Mouse (Mus musculus): ENCODE data around the gene Tmem178. TPM values are rescaled to one million over a fixed set of nuclear protein-coding genes. Genes with fewer than 3 reads are reported as not detected.

Gene Tmem178
- total and polyA plus RNA-seq, 2 experiments from 2014 or later: 20.1 to 26.5 TPM

DNA sequence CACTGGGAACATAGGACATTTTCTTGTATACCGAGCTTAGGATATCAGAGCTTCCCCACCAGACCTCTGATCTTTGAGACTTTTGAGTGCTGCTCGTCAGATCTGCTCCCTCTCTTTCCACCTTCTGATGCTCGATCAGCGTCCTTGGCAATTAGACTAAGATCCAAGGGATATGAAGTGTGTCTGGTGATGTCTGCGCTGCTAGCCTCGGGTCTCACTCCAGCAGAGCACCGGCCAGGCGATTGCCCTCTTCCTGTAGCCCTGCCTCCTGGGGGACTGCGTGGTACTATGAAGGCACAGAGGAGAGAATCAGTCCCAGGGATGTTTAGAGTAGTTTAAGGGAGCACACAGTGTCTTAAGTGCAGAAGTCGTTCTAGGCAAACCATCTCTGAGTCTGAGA lies 38.5 kb downstream of the Tmem178 start:
- Histone ChIP-seq H3K36me3 (ENCODE audit: insufficient read depth, low read length) (no peaks in the 10 kb centered on the region), H3K9me3 (ENCODE audit: low read length) (no peaks in the 10 kb centered on the region), H3K9ac (replicated peaks; ENCODE audit: low read length, poor library complexity, severe bottlenecking) (0 out of 2 replicates have a peak overlapping the region, but pooled peaks have one; percentile 29), H3K27ac (ENCODE audit: low read depth, low read length) (no peak overlapping the region), H3K4me3 (ENCODE audit: low read depth, low read length) (no peak overlapping the region), H3K4me2 (ENCODE audit: low read depth, low read length, poor library complexity, severe bottlenecking) (no peak overlapping the region), H3K27me3 (ENCODE audit: insufficient read depth, low read length) (no peaks in the 10 kb centered on the region), H3K4me1 (ENCODE audit: insufficient read depth, low read length) (no peaks in the 10 kb centered on the region)
- WGBS: 70% methylated on average over 10 of the region's 10 CpGs
- no peak for DNase-seq (ENCODE audit: low spot score)
- no peak for ATAC-seq (ENCODE audit: low FRiP score)
- TF ChIP-seq CTCF (IDR thresholded peaks at IDR 0.05): no peak

DNA sequence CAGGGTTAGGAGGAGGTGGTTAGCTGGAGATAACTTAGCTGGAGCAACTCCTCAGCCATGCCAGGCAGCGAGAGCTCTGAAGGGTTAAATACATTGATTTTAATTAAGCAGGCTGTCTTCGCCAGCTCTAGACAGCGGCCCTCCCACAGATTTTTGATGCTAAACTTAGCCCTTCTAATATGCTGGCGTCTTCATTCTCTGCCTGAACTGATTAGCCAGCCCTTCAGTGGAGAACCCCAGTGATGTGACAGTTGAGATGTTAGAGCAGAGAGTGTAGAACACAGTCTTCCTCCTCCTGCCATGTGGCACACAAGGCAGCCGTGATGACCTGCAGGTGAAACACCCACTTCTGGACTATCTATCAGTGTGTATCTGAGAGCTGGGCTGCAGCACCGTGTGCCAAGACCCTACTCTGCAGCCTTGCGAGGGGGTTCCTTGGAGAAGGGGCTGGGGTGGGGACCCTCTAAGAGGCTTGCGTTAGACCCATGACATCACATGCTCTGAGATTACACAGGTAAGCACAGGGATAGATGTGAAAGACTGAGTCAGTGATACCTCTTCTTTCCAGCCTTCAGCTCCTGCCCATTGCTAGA lies 47.2 kb downstream of the Tmem178 start:
- ATAC-seq (ENCODE audit: low FRiP score): no peak
- DNase-seq (ENCODE audit: low spot score): no peak
- 65% methylated on average over 8 of the region's 8 CpGs for WGBS
- Histone ChIP-seq H3K4me1 (ENCODE audit: insufficient read depth, low read length) (no peaks in the 10 kb centered on the region), H3K27ac (ENCODE audit: low read depth, low read length) (no peak overlapping the region), H3K27me3 (ENCODE audit: insufficient read depth, low read length) (no peaks in the 10 kb centered on the region), H3K9ac (replicated peaks; ENCODE audit: low read length, poor library complexity, severe bottlenecking) (no peak overlapping the region), H3K36me3 (ENCODE audit: insufficient read depth, low read length) (no peaks in the 10 kb centered on the region), H3K4me3 (ENCODE audit: low read depth, low read length) (no peak overlapping the region), H3K9me3 (ENCODE audit: low read length) (no peaks in the 10 kb centered on the region), H3K4me2 (ENCODE audit: low read depth, low read length, poor library complexity, severe bottlenecking) (no peak overlapping the region)
- TF ChIP-seq CTCF (IDR thresholded peaks at IDR 0.05): no peak

- no peak for ATAC-seq (ENCODE audit: low FRiP score)
These were observed 52.8 kb downstream of the Tmem178 start for GRCm38 (mm10) chr17:80997226-80997625.

DNA sequence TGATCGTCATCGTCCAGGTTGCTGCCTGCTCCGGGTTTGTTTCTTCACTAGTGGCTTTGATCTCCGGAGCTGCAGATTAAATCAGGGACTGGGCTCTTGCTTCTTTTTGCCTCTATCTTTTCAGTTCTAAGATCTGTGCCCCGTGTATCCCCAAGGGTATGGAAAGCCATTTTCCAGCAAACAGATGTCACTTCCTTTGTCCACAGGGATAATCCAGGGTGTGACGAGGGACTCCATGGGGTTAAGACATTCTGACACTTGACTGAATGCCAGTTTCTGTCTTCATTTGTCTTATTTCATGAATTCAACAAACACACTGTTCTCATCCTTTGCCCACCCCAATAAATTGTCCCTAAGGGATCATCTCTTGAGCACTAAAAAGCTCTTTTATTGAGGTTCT lies 54.5 kb downstream of the Tmem178 start:
- no peaks in the 10 kb centered on the region for H3K36me3 ChIP-seq (ENCODE audit: insufficient read depth, low read length)
- ATAC-seq (ENCODE audit: low FRiP score): no peak
- WGBS: 12% methylated on average over 6 of the region's 6 CpGs

More at GRCm38 (mm10) chr17:80997226-80997625, 52.8 kb downstream of the Tmem178 start:
- H3K27me3 ChIP-seq (ENCODE audit: insufficient read depth, low read length): no peaks in the 10 kb centered on the region
- no peak for TF ChIP-seq CTCF (IDR thresholded peaks at IDR 0.05)
- WGBS: 79% methylated on average over 2 of the region's 2 CpGs
- H3K4me3 ChIP-seq (ENCODE audit: low read depth, low read length): no peak overlapping the region
- H3K4me2 ChIP-seq (ENCODE audit: low read depth, low read length, poor library complexity, severe bottlenecking): no peak overlapping the region
- H3K9ac ChIP-seq (replicated peaks; ENCODE audit: low read length, poor library complexity, severe bottlenecking): no peak overlapping the region
- no peak overlapping the region for H3K27ac ChIP-seq (ENCODE audit: low read depth, low read length)
- H3K4me1 ChIP-seq (ENCODE audit: insufficient read depth, low read length): no peaks in the 10 kb centered on the region
- H3K9me3 ChIP-seq (ENCODE audit: low read length): no peaks in the 10 kb centered on the region
- DNase-seq (ENCODE audit: low spot score): no peak
- H3K36me3 ChIP-seq (ENCODE audit: insufficient read depth, low read length): no peaks in the 10 kb centered on the region

GRCm38 (mm10) chr17:81001010-81001409 lies 56.6 kb downstream of the Tmem178 start:
- TF ChIP-seq CTCF (IDR thresholded peaks at IDR 0.05): no peak
- Histone ChIP-seq H3K9ac (replicated peaks; ENCODE audit: low read length, poor library complexity, severe bottlenecking) (no peak overlapping the region), H3K4me2 (ENCODE audit: low read depth, low read length, poor library complexity, severe bottlenecking) (no peak overlapping the region), H3K4me3 (ENCODE audit: low read depth, low read length) (no peak overlapping the region), H3K4me1 (ENCODE audit: insufficient read depth, low read length) (no peaks in the 10 kb centered on the region), H3K9me3 (ENCODE audit: low read length) (no peaks in the 10 kb centered on the region), H3K27ac (ENCODE audit: low read depth, low read length) (no peak overlapping the region), H3K36me3 (ENCODE audit: insufficient read depth, low read length) (no peaks in the 10 kb centered on the region), H3K27me3 (ENCODE audit: insufficient read depth, low read length) (no peaks in the 10 kb centered on the region)
- ATAC-seq (ENCODE audit: low FRiP score): no peak
- WGBS: 74% methylated on average over 12 of the region's 12 CpGs
- no peak for DNase-seq (ENCODE audit: low spot score)

More for the DNA sequence above, 54.5 kb downstream of the Tmem178 start:
- Histone ChIP-seq H3K4me3 (ENCODE audit: low read depth, low read length) (no peak overlapping the region), H3K4me2 (ENCODE audit: low read depth, low read length, poor library complexity, severe bottlenecking) (no peak overlapping the region), H3K9ac (replicated peaks; ENCODE audit: low read length, poor library complexity, severe bottlenecking) (no peak overlapping the region), H3K27ac (ENCODE audit: low read depth, low read length) (no peak overlapping the region), H3K9me3 (ENCODE audit: low read length) (no peaks in the 10 kb centered on the region), H3K4me1 (ENCODE audit: insufficient read depth, low read length) (no peaks in the 10 kb centered on the region), H3K27me3 (ENCODE audit: insufficient read depth, low read length) (no peaks in the 10 kb centered on the region)
- DNase-seq (ENCODE audit: low spot score): no peak
- no peak for TF ChIP-seq CTCF (IDR thresholded peaks at IDR 0.05)

- H3K9me3 ChIP-seq (ENCODE audit: low read length): no peaks in the 10 kb centered on the region
- H3K9ac ChIP-seq (replicated peaks; ENCODE audit: low read length, poor library complexity, severe bottlenecking): no peak overlapping the region
- no peak overlapping the region for H3K4me3 ChIP-seq (ENCODE audit: low read depth, low read length)
- no peaks in the 10 kb centered on the region for H3K27me3 ChIP-seq (ENCODE audit: insufficient read depth, low read length)
- no peak for TF ChIP-seq CTCF (IDR thresholded peaks at IDR 0.05)
- DNase-seq (ENCODE audit: low spot score): no peak
- no peak for ATAC-seq (ENCODE audit: low FRiP score)
- no peaks in the 10 kb centered on the region for H3K36me3 ChIP-seq (ENCODE audit: insufficient read depth, low read length)
- no peak overlapping the region for H3K4me2 ChIP-seq (ENCODE audit: low read depth, low read length, poor library complexity, severe bottlenecking)
- H3K4me1 ChIP-seq (ENCODE audit: insufficient read depth, low read length): no peaks in the 10 kb centered on the region
- no peak overlapping the region for H3K27ac ChIP-seq (ENCODE audit: low read depth, low read length)
- 70% methylated on average over 4 of the region's 4 CpGs for WGBS
These were observed 57.2 kb downstream of the Tmem178 start for GRCm38 (mm10) chr17:81001647-81002046.

Measured in midbrain, postnatal 0 days (tissue).